Mouse (Mus musculus): Measurements from ENCODE around the gene Tmem234. TPM values are rescaled to one million over a fixed set of nuclear protein-coding genes. Genes with fewer than 3 reads are reported as not detected.

The Tmem234 gene
- polyA plus RNA-seq, 1 experiment from 2014 or later: 168 TPM

DNA sequence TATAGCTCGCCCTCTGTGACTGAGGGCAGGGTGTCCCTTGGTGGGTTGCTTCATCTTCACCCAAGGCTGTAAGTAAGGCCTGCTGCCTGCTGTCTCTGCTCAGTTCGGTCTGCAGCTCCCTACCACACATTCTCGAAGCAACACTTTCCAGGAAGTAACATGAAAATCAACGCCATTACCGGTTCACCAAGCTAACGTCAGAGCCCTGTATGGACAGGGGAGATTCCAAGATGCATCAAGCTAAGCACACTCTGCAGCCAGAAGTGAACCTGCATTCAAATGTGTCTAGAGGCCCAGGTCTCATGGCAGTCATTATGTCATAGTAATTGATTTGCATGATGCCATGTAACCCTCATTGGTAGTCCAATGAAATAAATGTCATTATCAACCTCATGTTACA, 30.4 kb upstream of the Tmem234 start:
- Histone ChIP-seq H3K36me3 (ENCODE audit: control insufficient read depth, insufficient read depth, low read length) (no peaks in the 10 kb centered on the region), H3K4me1 (replicated peaks; ENCODE audit: control insufficient read depth, insufficient read depth) (no peaks in the 10 kb centered on the region), H3K27me3 (ENCODE audit: control insufficient read depth, insufficient read depth, low read length) (no peaks in the 10 kb centered on the region), H3K4me2 (replicated peaks; ENCODE audit: low read depth) (no peak overlapping the region), H3K9ac (ENCODE audit: low read length) (no peak overlapping the region), H3K27ac (replicated peaks) (no peak overlapping the region), H3K4me3 (ENCODE audit: low read depth, low read length) (no peak overlapping the region), H3K9me3 (ENCODE audit: control insufficient read depth, low read length) (no peaks in the 10 kb centered on the region)
- TF ChIP-seq CTCF (IDR thresholded peaks at IDR 0.05; ENCODE audit: low read depth) (no peak), EP300 (optimal IDR thresholded peaks at IDR 0.05) (no peak)
- ATAC-seq (ENCODE audit: low FRiP score, low TSS enrichment) (no peak), DNase-seq (ENCODE audit: low spot score) (no peak)
- 77% methylated on average over 6 of the region's 6 CpGs for WGBS

DNA sequence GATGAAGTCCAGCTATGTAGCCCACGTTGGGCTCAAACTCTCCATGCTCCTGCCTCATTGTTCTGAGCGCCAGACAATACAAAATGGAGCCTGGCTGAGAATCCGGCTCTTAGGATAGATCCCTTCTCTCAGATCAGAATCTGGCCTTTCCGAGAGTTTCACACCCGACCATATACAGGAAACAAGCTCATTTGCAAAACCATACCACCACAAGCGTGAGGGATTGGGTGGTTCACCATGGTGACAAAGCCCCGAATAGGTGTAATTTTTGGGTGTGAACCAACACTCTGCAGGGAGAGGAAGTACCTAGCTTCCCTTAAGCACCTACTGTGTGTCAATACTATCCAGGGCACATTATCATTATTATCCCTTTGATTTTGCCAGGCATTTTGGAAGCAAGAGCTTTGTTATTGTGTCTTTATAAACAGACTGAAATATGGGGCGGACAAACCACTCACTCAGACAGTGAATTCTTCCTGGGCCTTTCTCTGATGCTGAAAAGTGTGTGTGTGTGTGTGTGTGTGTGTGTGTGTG, 28.9 kb upstream of the Tmem234 start:
- no peak for ATAC-seq (ENCODE audit: low FRiP score, low TSS enrichment)
- Histone ChIP-seq H3K9me3 (ENCODE audit: control insufficient read depth, low read length) (no peaks in the 10 kb centered on the region), H3K4me2 (replicated peaks; ENCODE audit: low read depth) (no peak overlapping the region), H3K27me3 (ENCODE audit: control insufficient read depth, insufficient read depth, low read length) (no peaks in the 10 kb centered on the region), H3K36me3 (ENCODE audit: control insufficient read depth, insufficient read depth, low read length) (no peaks in the 10 kb centered on the region), H3K4me1 (replicated peaks; ENCODE audit: control insufficient read depth, insufficient read depth) (no peaks in the 10 kb centered on the region), H3K4me3 (ENCODE audit: low read depth, low read length) (no peak overlapping the region), H3K27ac (replicated peaks) (no peak overlapping the region), H3K9ac (ENCODE audit: low read length) (no peak overlapping the region)
- no peak for DNase-seq (ENCODE audit: low spot score)
- no peak for TF ChIP-seq EP300 (optimal IDR thresholded peaks at IDR 0.05)
- TF ChIP-seq CTCF (IDR thresholded peaks at IDR 0.05; ENCODE audit: low read depth): no peak
- 66% methylated on average over 8 of the region's 8 CpGs for WGBS

DNA sequence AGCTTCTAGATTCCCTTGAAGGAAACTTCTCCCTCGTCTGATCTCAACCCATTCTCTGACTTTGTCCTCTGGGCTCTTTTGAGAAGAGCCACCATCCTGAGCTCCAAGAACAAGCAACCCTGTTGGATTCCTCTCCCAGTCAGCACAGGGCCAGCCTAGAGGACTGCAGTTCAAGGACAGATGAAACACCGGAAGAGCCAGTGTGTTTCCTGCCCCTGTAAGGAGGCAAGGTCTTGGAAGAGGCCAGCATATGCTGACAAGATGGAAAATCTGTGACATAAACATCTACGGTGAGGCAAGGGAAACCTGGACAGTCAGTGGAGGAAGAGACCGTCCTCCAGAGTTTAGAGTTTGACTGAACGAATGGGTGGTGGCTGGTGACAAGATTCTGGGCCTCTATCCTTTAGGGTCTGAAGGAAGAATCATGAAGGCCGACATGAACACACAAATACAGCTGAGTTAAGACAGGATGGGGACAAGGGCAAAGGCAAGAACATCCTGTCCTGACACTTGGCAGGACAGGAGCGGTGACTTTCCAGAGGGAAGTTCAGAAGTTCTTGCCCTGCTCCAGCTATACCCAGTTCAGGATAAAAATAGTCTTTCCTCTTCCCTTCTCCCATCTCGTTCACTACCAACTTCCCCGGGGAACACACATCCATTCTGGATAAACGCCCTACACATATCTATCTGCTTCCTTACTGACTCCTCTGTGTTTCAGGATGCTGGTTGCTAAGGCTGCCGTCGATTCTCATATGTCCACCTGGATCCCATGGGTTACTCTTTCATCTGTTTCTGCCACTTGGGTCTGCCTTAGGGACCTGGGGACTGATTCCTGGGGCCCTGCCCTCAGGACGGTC, 28.0 kb upstream of the Tmem234 start:
- Histone ChIP-seq H3K36me3 (ENCODE audit: control insufficient read depth, insufficient read depth, low read length) (no peaks in the 10 kb centered on the region), H3K4me1 (replicated peaks; ENCODE audit: control insufficient read depth, insufficient read depth) (no peaks in the 10 kb centered on the region), H3K27me3 (ENCODE audit: control insufficient read depth, insufficient read depth, low read length) (no peaks in the 10 kb centered on the region), H3K4me2 (replicated peaks; ENCODE audit: low read depth) (no peak overlapping the region), H3K27ac (replicated peaks) (no peak overlapping the region), H3K9ac (ENCODE audit: low read length) (no peak overlapping the region), H3K4me3 (ENCODE audit: low read depth, low read length) (no peak overlapping the region), H3K9me3 (ENCODE audit: control insufficient read depth, low read length) (no peaks in the 10 kb centered on the region)
- ATAC-seq (ENCODE audit: low FRiP score, low TSS enrichment) (no peak), DNase-seq (ENCODE audit: low spot score) (no peak)
- 73% methylated on average over 13 of the region's 13 CpGs for WGBS
- TF ChIP-seq CTCF (IDR thresholded peaks at IDR 0.05; ENCODE audit: low read depth) (no peak), EP300 (optimal IDR thresholded peaks at IDR 0.05) (no peak)

DNA sequence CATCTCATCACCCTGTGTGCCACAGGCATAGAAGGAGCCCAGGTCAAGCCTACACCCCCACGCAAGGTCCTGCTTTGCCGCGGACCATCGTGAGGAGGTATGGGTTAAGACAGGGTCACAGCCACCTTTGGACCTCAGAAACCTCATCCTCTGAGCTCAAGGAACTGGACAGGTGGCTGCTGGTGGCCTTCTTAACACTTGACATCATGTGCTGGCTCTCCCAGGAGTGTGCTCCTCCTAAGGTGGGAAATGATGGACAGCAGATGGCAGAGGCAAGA, 27.4 kb upstream of the Tmem234 start:
- no peak overlapping the region for H3K9ac ChIP-seq (ENCODE audit: low read length)
- no peaks in the 10 kb centered on the region for H3K27me3 ChIP-seq (ENCODE audit: control insufficient read depth, insufficient read depth, low read length)
- no peak overlapping the region for H3K27ac ChIP-seq (replicated peaks)
- H3K4me3 ChIP-seq (ENCODE audit: low read depth, low read length): no peak overlapping the region
- TF ChIP-seq CTCF (IDR thresholded peaks at IDR 0.05; ENCODE audit: low read depth) (no peak), EP300 (optimal IDR thresholded peaks at IDR 0.05) (no peak)
- DNase-seq (ENCODE audit: low spot score) (no peak), ATAC-seq (ENCODE audit: low FRiP score, low TSS enrichment) (no peak)
- H3K9me3 ChIP-seq (ENCODE audit: control insufficient read depth, low read length): no peaks in the 10 kb centered on the region
- no peak overlapping the region for H3K4me2 ChIP-seq (replicated peaks; ENCODE audit: low read depth)
- 95% methylated on average over 4 of the region's 4 CpGs for WGBS
- no peaks in the 10 kb centered on the region for H3K36me3 ChIP-seq (ENCODE audit: control insufficient read depth, insufficient read depth, low read length)
- H3K4me1 ChIP-seq (replicated peaks; ENCODE audit: control insufficient read depth, insufficient read depth): no peaks in the 10 kb centered on the region

DNA sequence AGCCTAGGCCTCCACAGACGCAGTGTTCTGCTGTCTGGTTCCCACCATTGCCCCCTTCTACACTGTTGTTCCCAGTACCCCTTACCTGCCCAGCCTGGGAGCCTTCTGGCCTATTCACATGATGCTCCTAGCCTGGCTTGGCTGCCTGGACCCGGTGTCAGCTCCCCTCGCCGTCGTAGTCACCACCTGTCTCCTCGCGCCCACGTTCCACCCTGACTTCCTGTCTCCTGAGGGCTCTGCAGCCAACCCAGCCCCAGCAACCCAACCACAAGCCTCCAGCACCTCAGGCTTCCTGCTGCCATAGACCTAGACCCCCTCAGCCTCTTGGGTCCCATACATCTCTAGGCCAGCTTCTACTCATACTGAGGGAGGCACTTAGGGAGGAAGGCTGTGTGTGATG, 27.0 kb upstream of the Tmem234 start, which contains the start of gene Lck:
Gene Lck (minus strand): TSS at position 212 of the 400 bp plus-strand sequence.
- Histone ChIP-seq H3K4me3 (ENCODE audit: low read depth, low read length) (no peak within 1 kb of the TSS), H3K9ac (ENCODE audit: low read length) (no peak within 1 kb of the TSS), H3K4me2 (replicated peaks; ENCODE audit: low read depth) (no peak within 1 kb of the TSS), H3K27me3 (ENCODE audit: control insufficient read depth, insufficient read depth, low read length) (no peaks in the 10 kb centered on the region), H3K36me3 (ENCODE audit: control insufficient read depth, insufficient read depth, low read length) (no peaks in the 10 kb centered on the region), H3K27ac (replicated peaks) (no peak within 1 kb of the TSS), H3K9me3 (ENCODE audit: control insufficient read depth, low read length) (no peaks in the 10 kb centered on the region), H3K4me1 (replicated peaks; ENCODE audit: control insufficient read depth, insufficient read depth) (no peaks in the 10 kb centered on the region)
- no peak for ATAC-seq (ENCODE audit: low FRiP score, low TSS enrichment)
- WGBS: 89% methylated on average over 8 of the region's 8 CpGs
- TF ChIP-seq CTCF (IDR thresholded peaks at IDR 0.05; ENCODE audit: low read depth): no peak
- no peak for TF ChIP-seq EP300 (optimal IDR thresholded peaks at IDR 0.05)
- DNase-seq (ENCODE audit: low spot score): no peak

DNA sequence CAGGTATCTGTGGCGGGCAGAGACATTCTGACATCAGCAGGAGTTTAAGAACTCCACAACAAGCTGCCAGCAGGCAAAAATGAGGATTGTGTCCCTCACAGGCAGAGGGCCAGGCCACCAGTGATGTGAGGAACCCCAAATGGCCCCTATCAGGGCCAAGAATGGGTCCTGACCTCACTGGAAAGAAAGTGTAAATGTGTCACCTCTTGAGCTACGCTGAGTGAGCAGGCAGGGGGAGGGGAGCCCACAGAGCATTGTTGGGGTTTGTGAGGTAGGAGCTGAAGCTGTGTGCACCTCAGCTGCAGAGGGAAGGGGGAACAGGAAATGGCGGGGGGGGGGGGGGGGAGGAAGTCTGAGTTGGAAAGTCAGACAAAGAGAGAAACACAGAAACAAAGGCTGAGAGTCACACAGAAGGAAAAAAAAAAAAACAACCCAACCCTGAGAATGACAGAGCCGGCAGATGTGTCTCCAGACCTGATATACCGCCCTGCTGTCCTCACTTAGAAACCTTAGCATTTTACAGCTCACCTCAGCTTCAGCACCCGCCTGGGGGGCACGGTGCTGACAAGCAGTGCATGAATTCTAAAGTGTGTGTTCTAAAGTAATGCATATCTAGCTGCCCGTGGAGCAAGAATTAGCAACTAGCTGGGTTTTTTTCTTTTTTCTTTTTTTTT, 25.2 kb upstream of the Tmem234 start:
- 46% methylated on average over 7 of the region's 8 CpGs for WGBS
- H3K9me3 ChIP-seq (ENCODE audit: control insufficient read depth, low read length): no peaks in the 10 kb centered on the region
- no peak overlapping the region for H3K27ac ChIP-seq (replicated peaks)
- no peaks in the 10 kb centered on the region for H3K36me3 ChIP-seq (ENCODE audit: control insufficient read depth, insufficient read depth, low read length)
- H3K4me3 ChIP-seq (ENCODE audit: low read depth, low read length): no peak overlapping the region
- H3K4me1 ChIP-seq (replicated peaks; ENCODE audit: control insufficient read depth, insufficient read depth): no peaks in the 10 kb centered on the region
- H3K27me3 ChIP-seq (ENCODE audit: control insufficient read depth, insufficient read depth, low read length): no peaks in the 10 kb centered on the region
- no peak for ATAC-seq (ENCODE audit: low FRiP score, low TSS enrichment)
- no peak overlapping the region for H3K4me2 ChIP-seq (replicated peaks; ENCODE audit: low read depth)
- DNase-seq (ENCODE audit: low spot score): no peak
- TF ChIP-seq EP300 (optimal IDR thresholded peaks at IDR 0.05) (no peak), CTCF (IDR thresholded peaks at IDR 0.05; ENCODE audit: low read depth) (no peak)
- H3K9ac ChIP-seq (ENCODE audit: low read length): no peak overlapping the region

Measured in stomach, postnatal 0 days (tissue).